Mouse (Mus musculus): ENCODE measurements around the gene Sufu.

Gene Sufu

GRCm38 (mm10) chr19:46531071-46532030 lies 134.7 kb downstream of the Sufu start:
- DNase-seq (ENCODE audit: low spot score): no peak

DNA sequence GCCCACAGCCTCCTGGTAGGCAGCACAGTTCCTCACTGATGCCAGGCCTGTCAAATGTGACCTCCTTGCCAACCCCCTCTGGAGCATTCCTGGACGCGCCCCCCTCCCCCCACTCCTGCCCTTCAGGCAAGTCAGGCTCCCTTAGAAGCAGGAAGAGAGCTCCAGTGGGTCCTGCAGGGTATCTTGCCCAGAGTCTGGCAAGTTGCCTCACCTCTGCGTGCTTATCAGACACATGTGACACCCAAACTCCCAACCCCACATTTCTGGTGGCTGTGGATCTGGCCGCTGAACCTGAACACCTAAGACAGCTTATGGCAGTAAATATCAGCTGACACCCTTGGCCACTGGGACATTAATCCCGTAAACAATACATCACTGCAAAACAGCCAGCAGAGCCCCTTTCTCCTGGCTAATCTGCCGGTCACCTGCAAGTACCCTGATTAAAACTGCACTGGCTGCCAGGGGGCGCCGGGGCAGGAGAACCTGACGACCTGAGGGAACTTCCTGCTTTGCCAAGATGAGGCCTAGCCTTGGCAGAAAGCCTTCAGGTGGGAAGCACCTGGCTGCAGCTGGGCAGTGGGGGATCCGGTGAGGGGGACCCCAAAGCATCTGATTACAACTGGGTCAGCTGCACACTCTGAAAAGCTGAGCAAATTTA lies 135.5 kb downstream of the Sufu start:
- no peak for DNase-seq (ENCODE audit: low spot score)

DNA sequence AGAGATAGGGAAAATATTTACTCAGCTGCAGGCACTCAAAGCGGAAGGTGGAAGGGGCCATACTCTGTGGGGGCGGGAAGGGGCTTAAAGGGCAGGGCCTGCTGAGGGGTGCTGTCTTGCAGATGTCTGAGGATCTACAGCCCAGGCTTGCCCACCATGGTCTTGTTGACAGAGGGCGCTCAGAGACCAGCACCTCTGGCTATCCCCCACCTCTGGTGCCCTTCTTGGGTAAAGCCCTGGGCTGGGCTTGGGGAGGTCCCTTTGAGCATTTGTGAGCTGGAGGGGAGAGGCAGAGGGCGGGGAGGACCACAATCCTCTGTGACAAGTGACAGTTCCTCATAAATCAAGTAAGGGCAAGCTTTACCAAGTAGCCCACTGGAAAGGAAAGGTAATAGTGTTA lies 136.4 kb downstream of the Sufu start:
- DNase-seq (ENCODE audit: low spot score): no peak

- no peak for DNase-seq (ENCODE audit: low spot score)
Measured at GRCm38 (mm10) chr19:46533525-46533924, 136.8 kb downstream of the Sufu start.

GRCm38 (mm10) chr19:46534542-46535098 lies 137.9 kb downstream of the Sufu start:
- no peak for DNase-seq (ENCODE audit: low spot score)

GRCm38 (mm10) chr19:46537357-46537756 lies 140.7 kb downstream of the Sufu start:
- no peak for DNase-seq (ENCODE audit: low spot score)

DNA sequence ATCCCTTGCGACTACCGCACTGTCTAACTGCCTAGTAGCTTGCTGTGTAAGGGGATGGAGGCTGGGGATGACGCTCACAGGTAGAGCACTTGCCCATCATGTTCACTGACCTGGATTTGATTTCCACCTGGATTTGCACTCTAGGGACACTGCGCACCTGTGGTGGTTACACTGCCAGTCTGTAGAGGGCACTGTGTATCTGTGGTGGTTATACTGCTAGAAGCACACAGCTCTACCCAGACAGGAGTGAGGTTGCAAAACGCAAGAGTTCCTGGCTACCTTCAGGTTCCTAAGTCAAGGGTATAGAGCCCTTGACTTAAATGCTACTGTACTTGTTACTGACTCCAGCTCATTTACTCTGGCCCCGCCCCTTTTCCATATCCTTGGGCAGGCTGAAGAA lies 141.5 kb downstream of the Sufu start:
- DNase-seq (ENCODE audit: low spot score): no peak
